Mouse (Mus musculus): Measurements from ENCODE around the gene Arl11. TPM values are rescaled to one million over a fixed set of nuclear protein-coding genes. Genes with fewer than 3 reads are reported as not detected.

Arl11 gene
- not detected for polyA plus RNA-seq (2012; fragmentation: generic; extraction: Trizol)

DNA sequence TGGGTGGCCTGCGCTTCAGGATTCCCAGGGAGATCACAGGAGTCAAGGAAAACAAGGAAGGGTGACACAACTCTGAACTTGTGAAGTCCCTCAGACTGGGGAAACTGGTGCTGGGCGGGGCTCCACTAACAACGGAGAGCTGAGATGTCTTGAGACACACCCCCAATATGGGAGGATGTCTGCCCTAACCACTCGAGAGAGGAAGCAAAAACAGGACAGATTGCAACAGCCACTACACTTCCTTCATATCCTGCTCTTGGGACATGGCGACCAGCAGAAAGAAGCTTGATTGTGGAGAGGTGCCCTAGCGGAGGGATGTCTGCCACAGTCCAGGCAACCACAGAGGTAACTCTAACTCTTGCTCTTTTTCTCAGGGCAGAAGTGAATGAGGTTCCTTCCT lies at the start of gene Arl11:
Arl11 (plus strand) TSS at position 161 of the 400 bp plus-strand sequence.
- no peak for TF ChIP-seq POLR2AphosphoS2 (IDR thresholded peaks at IDR 0.05; ENCODE audit: insufficient read length, low read depth)
- TF ChIP-seq E2F4 (IDR thresholded peaks at IDR 0.05; ENCODE audit: insufficient read depth) = no peak
- TF ChIP-seq MYOG (IDR thresholded peaks at IDR 0.05; ENCODE audit: control insufficient read depth in 1 of 3, insufficient read depth in 1 of 3, insufficient read length in 2 of 3, low read depth in 2 of 3) = no peak
- no peak for TF ChIP-seq MYOD1 (IDR thresholded peaks at IDR 0.05; ENCODE audit: control insufficient read depth in 1 of 3, insufficient read length in 2 of 3, low read depth in 2 of 3)
- TF ChIP-seq TCF12 (IDR thresholded peaks at IDR 0.05; ENCODE audit: insufficient read depth, poor library complexity, severe bottlenecking) = no peak
- no peak for TF ChIP-seq SRF (IDR thresholded peaks at IDR 0.05; ENCODE audit: control insufficient read depth, insufficient read length, low read depth)
- TF ChIP-seq REST (IDR thresholded peaks at IDR 0.05; ENCODE audit: insufficient read depth, insufficient read length) = no peak
- no peak for TF ChIP-seq USF1 (IDR thresholded peaks at IDR 0.05; ENCODE audit: low read depth)
- no peak for TF ChIP-seq TCF3 (IDR thresholded peaks at IDR 0.05; ENCODE audit: insufficient read length, low read depth)
- TF ChIP-seq CEBPB (IDR thresholded peaks at IDR 0.05; ENCODE audit: insufficient read depth, poor library complexity, severe bottlenecking) = no peak
- no peak for TF ChIP-seq POLR2A (IDR thresholded peaks at IDR 0.05; ENCODE audit: insufficient read length, low read depth)
- no peak for TF ChIP-seq MAX (IDR thresholded peaks at IDR 0.05; ENCODE audit: low read depth)
- Histone ChIP-seq H3ac (ENCODE audit: control insufficient read depth, insufficient read length) (no peak within 1 kb of the TSS), H3K27me3 (ENCODE audit: control insufficient read depth, insufficient read depth, insufficient read length) (peaks cover 1% of the 10 kb centered on the region), H3K79me2 (ENCODE audit: control insufficient read depth, insufficient read depth) (no peaks in the 10 kb centered on the region), H3K4me3 (no peak within 1 kb of the TSS), H3K36me3 (ENCODE audit: control insufficient read depth, insufficient read depth) (no peaks in the 10 kb centered on the region), H3K4me2 (ENCODE audit: low read depth) (peak within 1 kb of the TSS; percentile 8)

GRCm38 (mm10) chr14:61267908-61268475 lies 41.6 kb upstream of the Arl11 start:
- no peaks in the 10 kb centered on the region for H3K27me3 ChIP-seq (ENCODE audit: control insufficient read depth, insufficient read depth, insufficient read length)
- H3K4me3 ChIP-seq = no peak overlapping the region
- no peaks in the 10 kb centered on the region for H3K36me3 ChIP-seq (ENCODE audit: control insufficient read depth, insufficient read depth)
- TF ChIP-seq USF1 (IDR thresholded peaks at IDR 0.05; ENCODE audit: low read depth) (no peak), POLR2A (IDR thresholded peaks at IDR 0.05; ENCODE audit: insufficient read length, low read depth) (no peak), POLR2AphosphoS2 (IDR thresholded peaks at IDR 0.05; ENCODE audit: insufficient read length, low read depth) (no peak), MYOG (IDR thresholded peaks at IDR 0.05; ENCODE audit: control insufficient read depth in 1 of 3, insufficient read depth in 1 of 3, insufficient read length in 2 of 3, low read depth in 2 of 3) (no peak), TCF3 (IDR thresholded peaks at IDR 0.05; ENCODE audit: insufficient read length, low read depth) (no peak), TCF12 (IDR thresholded peaks at IDR 0.05; ENCODE audit: insufficient read depth, poor library complexity, severe bottlenecking) (no peak), MAX (IDR thresholded peaks at IDR 0.05; ENCODE audit: low read depth) (no peak), REST (IDR thresholded peaks at IDR 0.05; ENCODE audit: insufficient read depth, insufficient read length) (no peak), SRF (IDR thresholded peaks at IDR 0.05; ENCODE audit: control insufficient read depth, insufficient read length, low read depth) (no peak), E2F4 (IDR thresholded peaks at IDR 0.05; ENCODE audit: insufficient read depth) (no peak), CEBPB (IDR thresholded peaks at IDR 0.05; ENCODE audit: insufficient read depth, poor library complexity, severe bottlenecking) (no peak), MYOD1 (IDR thresholded peaks at IDR 0.05; ENCODE audit: control insufficient read depth in 1 of 3, insufficient read length in 2 of 3, low read depth in 2 of 3) (no peak)
- no peak overlapping the region for H3ac ChIP-seq (ENCODE audit: control insufficient read depth, insufficient read length)
- H3K4me2 ChIP-seq (ENCODE audit: low read depth) = no peak overlapping the region
- no peaks in the 10 kb centered on the region for H3K79me2 ChIP-seq (ENCODE audit: control insufficient read depth, insufficient read depth)

DNA sequence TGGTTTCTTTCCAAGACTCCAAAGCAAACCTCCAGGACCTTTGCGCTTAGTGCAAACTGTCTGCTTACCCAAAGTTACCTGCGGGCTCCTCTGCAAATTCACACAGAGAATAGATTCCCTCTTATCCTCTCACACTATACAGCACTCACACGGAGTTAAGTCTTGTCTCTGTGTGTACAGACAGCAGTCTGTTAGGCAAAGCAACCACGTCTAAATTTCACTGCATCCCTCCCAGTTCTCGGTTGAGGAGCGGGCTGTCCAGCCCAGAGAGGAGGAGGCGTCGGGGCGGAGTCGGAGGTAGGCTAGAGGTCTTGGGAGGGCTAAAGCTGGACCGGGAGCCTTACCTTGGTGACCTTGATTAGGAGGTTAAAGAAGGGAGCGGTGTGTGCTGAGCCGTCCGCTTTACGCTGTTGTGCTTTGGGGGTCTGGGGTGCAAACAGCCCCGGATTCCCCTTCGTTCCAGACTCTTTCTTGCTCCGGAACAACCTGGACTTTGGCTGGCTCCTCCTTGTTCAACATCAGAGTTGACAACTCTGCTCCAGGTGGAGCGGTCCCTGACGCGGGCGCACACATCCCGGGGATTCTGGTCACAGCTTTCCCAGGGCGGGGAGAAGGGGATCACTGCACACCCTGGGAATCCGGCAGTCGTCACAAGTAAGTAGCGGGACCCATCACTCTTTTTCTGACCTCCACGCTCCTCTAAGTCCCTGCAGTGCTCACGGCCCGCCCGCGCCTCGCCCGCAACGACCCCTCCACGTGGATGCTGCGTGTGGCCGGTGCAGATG lies 34.9 kb upstream of the Arl11 start:
- Histone ChIP-seq H3K27me3 (ENCODE audit: control insufficient read depth, insufficient read depth, insufficient read length) (peaks cover 15% of the 10 kb centered on the region), H3K36me3 (ENCODE audit: control insufficient read depth, insufficient read depth) (no peaks in the 10 kb centered on the region), H3K4me2 (ENCODE audit: low read depth) (no peak overlapping the region), H3ac (ENCODE audit: control insufficient read depth, insufficient read length) (no peak overlapping the region), H3K79me2 (ENCODE audit: control insufficient read depth, insufficient read depth) (no peaks in the 10 kb centered on the region), H3K4me3 (no peak overlapping the region)
- no peak for TF ChIP-seq REST (IDR thresholded peaks at IDR 0.05; ENCODE audit: insufficient read depth, insufficient read length)
- TF ChIP-seq E2F4 (IDR thresholded peaks at IDR 0.05; ENCODE audit: insufficient read depth) = no peak
- no peak for TF ChIP-seq USF1 (IDR thresholded peaks at IDR 0.05; ENCODE audit: low read depth)
- TF ChIP-seq MAX (IDR thresholded peaks at IDR 0.05; ENCODE audit: low read depth) = no peak
- TF ChIP-seq POLR2AphosphoS2 (IDR thresholded peaks at IDR 0.05; ENCODE audit: insufficient read length, low read depth) = no peak
- no peak for TF ChIP-seq TCF12 (IDR thresholded peaks at IDR 0.05; ENCODE audit: insufficient read depth, poor library complexity, severe bottlenecking)
- no peak for TF ChIP-seq MYOG (IDR thresholded peaks at IDR 0.05; ENCODE audit: control insufficient read depth in 1 of 3, insufficient read depth in 1 of 3, insufficient read length in 2 of 3, low read depth in 2 of 3)
- TF ChIP-seq SRF (IDR thresholded peaks at IDR 0.05; ENCODE audit: control insufficient read depth, insufficient read length, low read depth) = no peak
- TF ChIP-seq TCF3 (IDR thresholded peaks at IDR 0.05; ENCODE audit: insufficient read length, low read depth) = no peak
- TF ChIP-seq CEBPB (IDR thresholded peaks at IDR 0.05; ENCODE audit: insufficient read depth, poor library complexity, severe bottlenecking) = no peak
- no peak for TF ChIP-seq MYOD1 (IDR thresholded peaks at IDR 0.05; ENCODE audit: control insufficient read depth in 1 of 3, insufficient read length in 2 of 3, low read depth in 2 of 3)

GRCm38 (mm10) chr14:61277285-61277684 lies 32.3 kb upstream of the Arl11 start:
- H3K36me3 ChIP-seq (ENCODE audit: control insufficient read depth, insufficient read depth) = no peaks in the 10 kb centered on the region
- peaks cover 15% of the 10 kb centered on the region for H3K27me3 ChIP-seq (ENCODE audit: control insufficient read depth, insufficient read depth, insufficient read length)
- no peak overlapping the region for H3K4me2 ChIP-seq (ENCODE audit: low read depth)
- TF ChIP-seq MAX (IDR thresholded peaks at IDR 0.05; ENCODE audit: low read depth) (no peak), POLR2A (IDR thresholded peaks at IDR 0.05; ENCODE audit: insufficient read length, low read depth) (no peak), POLR2AphosphoS2 (IDR thresholded peaks at IDR 0.05; ENCODE audit: insufficient read length, low read depth) (no peak), TCF12 (IDR thresholded peaks at IDR 0.05; ENCODE audit: insufficient read depth, poor library complexity, severe bottlenecking) (no peak), CEBPB (IDR thresholded peaks at IDR 0.05; ENCODE audit: insufficient read depth, poor library complexity, severe bottlenecking) (no peak), USF1 (IDR thresholded peaks at IDR 0.05; ENCODE audit: low read depth) (no peak), MYOG (IDR thresholded peaks at IDR 0.05; ENCODE audit: control insufficient read depth in 1 of 3, insufficient read depth in 1 of 3, insufficient read length in 2 of 3, low read depth in 2 of 3) (no peak), REST (IDR thresholded peaks at IDR 0.05; ENCODE audit: insufficient read depth, insufficient read length) (no peak), E2F4 (IDR thresholded peaks at IDR 0.05; ENCODE audit: insufficient read depth) (no peak), TCF3 (IDR thresholded peaks at IDR 0.05; ENCODE audit: insufficient read length, low read depth) (no peak), SRF (IDR thresholded peaks at IDR 0.05; ENCODE audit: control insufficient read depth, insufficient read length, low read depth) (no peak)
- H3ac ChIP-seq (ENCODE audit: control insufficient read depth, insufficient read length) = no peak overlapping the region
- H3K79me2 ChIP-seq (ENCODE audit: control insufficient read depth, insufficient read depth) = no peaks in the 10 kb centered on the region
- no peak overlapping the region for H3K4me3 ChIP-seq
